Mouse (Mus musculus): ENCODE measurements around the gene Bex2.

DNA sequence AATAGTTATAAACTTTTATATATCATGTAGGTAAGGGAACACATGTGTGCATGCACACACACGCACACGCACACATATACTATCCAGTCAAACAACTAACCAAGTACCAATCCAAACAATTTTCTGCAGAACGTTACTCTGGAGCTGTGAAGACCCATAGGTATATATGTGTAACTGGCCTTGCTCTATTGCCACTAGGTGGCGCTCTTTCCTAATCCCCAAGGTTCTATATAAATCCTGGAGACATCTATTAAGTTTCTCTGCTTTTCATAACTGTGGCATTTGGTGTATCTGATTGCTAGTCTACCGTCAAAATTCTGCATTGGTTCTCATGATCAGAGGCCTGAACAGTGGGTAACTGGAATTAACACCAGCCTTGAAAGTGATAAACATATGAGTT, 20.5 kb downstream of the Bex2 start:
- TF ChIP-seq POLR2A (IDR thresholded peaks at IDR 0.05; ENCODE audit: low read depth, low read length) (no peak), CTCF (IDR thresholded peaks at IDR 0.05; ENCODE audit: extremely low read depth, insufficient read depth, insufficient read length, insufficient replicate concordance) (no peak)
